Mouse (Mus musculus): ENCODE results near the gene Xxylt1.

DNA sequence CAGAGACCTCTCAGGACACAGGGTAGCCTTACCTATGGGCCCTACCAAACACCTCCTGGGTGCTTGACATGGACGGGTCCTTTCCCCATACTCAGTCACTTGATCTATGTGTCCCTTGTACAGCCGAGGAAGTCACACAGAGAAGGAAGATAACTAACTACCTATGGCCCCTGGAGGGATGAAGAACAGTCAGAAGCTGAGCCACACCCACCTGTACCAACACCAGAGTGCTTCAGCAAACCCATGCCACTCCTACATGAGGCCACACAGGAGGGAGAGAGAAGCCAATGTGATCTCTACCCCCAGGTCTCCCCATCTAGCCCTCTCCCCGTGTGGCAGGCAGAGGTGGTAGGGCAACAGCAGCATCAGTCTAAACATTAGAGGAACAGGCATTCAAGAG is 18.3 kb downstream of the Xxylt1 start:
- no peak for TF ChIP-seq CTCF (IDR thresholded peaks at IDR 0.05; ENCODE audit: borderline replicate concordance, extremely low read depth, insufficient read depth, insufficient read length)
- no peak for TF ChIP-seq POLR2A (IDR thresholded peaks at IDR 0.05; ENCODE audit: borderline replicate concordance, extremely low read depth, insufficient read depth, insufficient read length, poor library complexity, severe bottlenecking)
